ENCODE assay signal across 8 mouse cellular contexts in the genomic region with DNA sequence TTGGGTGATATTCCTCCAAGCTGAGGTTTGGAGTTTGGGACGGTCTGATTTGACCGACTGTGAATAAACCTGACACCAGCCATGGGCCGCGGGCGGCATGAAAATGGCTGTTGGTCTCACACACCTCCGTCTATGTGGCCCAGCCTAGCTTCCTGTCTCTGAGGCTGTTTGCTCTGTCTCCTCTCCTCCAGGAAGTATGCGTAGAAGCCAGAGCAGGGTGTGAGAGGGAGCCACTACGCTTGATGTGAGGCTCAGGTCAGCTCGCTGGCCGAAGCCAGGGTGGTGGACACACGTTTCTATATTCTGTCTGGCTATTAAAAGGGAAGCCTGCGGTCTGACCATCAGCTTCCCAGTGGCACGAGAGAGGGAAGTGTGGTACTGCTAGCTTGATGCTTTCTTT.
DNase-seq lines count a peak whose midpoint lies in the region; ATAC-seq lines count a peak whose summit lies in the region.
"Had no signal": no experiment of that assay in that cellular context is flagged by ENCODE, and none has a peak within 500 bp of the region (broad histone marks: within the 10 kb centered on the region; RNA-seq: fewer than 3 reads in every experiment).

No protein-coding gene starts in this region.

- 52% methylated on average over 13 of the region's 13 CpGs for WGBS in kidney, embryonic 14.5 days
- 84% methylated on average over 13 of the region's 13 CpGs for WGBS in hindbrain, embryonic 15.5 days
- WGBS in neural tube, embryonic 13.5 days = 83% methylated on average over 13 of the region's 13 CpGs

- H3K9me3 ChIP-seq in kidney, embryonic 14.5 days (ENCODE audit: control insufficient read depth, low read length) = no peaks in the 10 kb centered on the region
- H3K9me3 ChIP-seq in hindbrain, embryonic 15.5 days = no peaks in the 10 kb centered on the region
- H3K9me3 ChIP-seq in neural tube, embryonic 13.5 days = no peaks in the 10 kb centered on the region
- H3K9me3 ChIP-seq: liver, embryonic 13.5 days had no signal

- no peak overlapping the region for H3K4me2 ChIP-seq in kidney, embryonic 14.5 days (replicated peaks; ENCODE audit: low read depth, low read length)
- no peak overlapping the region for H3K4me2 ChIP-seq in hindbrain, embryonic 15.5 days
- H3K4me2 ChIP-seq in neural tube, embryonic 13.5 days = no peak overlapping the region
- H3K4me2 ChIP-seq: liver, embryonic 13.5 days had no signal

- H3K27me3 ChIP-seq in kidney, embryonic 14.5 days (ENCODE audit: control insufficient read depth, insufficient read depth, low read length) = no peaks in the 10 kb centered on the region
- no peaks in the 10 kb centered on the region for H3K27me3 ChIP-seq in hindbrain, embryonic 15.5 days
- H3K27me3 ChIP-seq in neural tube, embryonic 13.5 days = peaks cover 7% of the 10 kb centered on the region; the same call in 1 of the 2 replicates
- H3K27me3 ChIP-seq: liver, embryonic 13.5 days had no signal

- no peaks in the 10 kb centered on the region for H3K36me3 ChIP-seq in kidney, embryonic 14.5 days (ENCODE audit: control insufficient read depth, insufficient read depth, low read length)
- no peaks in the 10 kb centered on the region for H3K36me3 ChIP-seq in hindbrain, embryonic 15.5 days
- H3K36me3 ChIP-seq in neural tube, embryonic 13.5 days = no peaks in the 10 kb centered on the region
- H3K36me3 ChIP-seq: liver, embryonic 13.5 days had no signal

- peaks cover 76% of the 10 kb centered on the region for H3K4me1 ChIP-seq in kidney, embryonic 14.5 days (ENCODE audit: control insufficient read depth, insufficient read depth, low read length)
- H3K4me1 ChIP-seq in hindbrain, embryonic 15.5 days (replicated peaks) = peaks cover 66% of the 10 kb centered on the region
- H3K4me1 ChIP-seq in neural tube, embryonic 13.5 days (replicated peaks) = peaks cover 76% of the 10 kb centered on the region

- no peak overlapping the region for H3K9ac ChIP-seq in kidney, embryonic 14.5 days (ENCODE audit: low read depth, low read length)
- no peak overlapping the region for H3K9ac ChIP-seq in hindbrain, embryonic 15.5 days
- 0 out of 2 replicates have a peak overlapping the region, but pooled peaks have one; percentile 38 for H3K9ac ChIP-seq in neural tube, embryonic 13.5 days
- H3K9ac ChIP-seq: liver, embryonic 13.5 days had no signal

- no peak for DNase-seq in kidney, adult 18-20 months
- DNase-seq in CD4-positive helper T cell, adult 2 months (ENCODE audit: low read depth, low spot score) = peak; percentile 50
- no peak for DNase-seq in adrenal gland, adult (ENCODE audit: inconsistent age in 2 of 2, low spot score in 1 of 2)
- DNase-seq in retina, postnatal 1 day = no peak
- DNase-seq: liver, embryonic 13.5 days had no signal

- peak overlapping the region; percentile 57 for H3K27ac ChIP-seq in kidney, embryonic 14.5 days (ENCODE audit: low read depth, low read length)
- H3K27ac ChIP-seq in hindbrain, embryonic 15.5 days (replicated peaks) = peak overlapping the region; percentile 7; the same call in 1 of the 2 replicates
- H3K27ac ChIP-seq in neural tube, embryonic 13.5 days (replicated peaks) = peak overlapping the region; percentile 83
- H3K27ac ChIP-seq: liver, embryonic 13.5 days had no signal

- H3K4me3 ChIP-seq in kidney, embryonic 14.5 days (ENCODE audit: low read length) = no peak overlapping the region
- H3K4me3 ChIP-seq in hindbrain, embryonic 15.5 days = no peak overlapping the region
- H3K4me3 ChIP-seq in neural tube, embryonic 13.5 days = no peak overlapping the region
- H3K4me3 ChIP-seq: liver, embryonic 13.5 days had no signal

- no peak for ATAC-seq in kidney, embryonic 14.5 days (ENCODE audit: low FRiP score, low TSS enrichment)
- no peak for ATAC-seq in hindbrain, embryonic 15.5 days (ENCODE audit: low FRiP score, low read depth)
- ATAC-seq in neural tube, embryonic 13.5 days (ENCODE audit: low read depth) = no peak

Comparison
In these comparisons a context has a peak if more than half of its experiments do, and no peak if none do; other contexts are left out.
1. H3K27ac ChIP-seq: peak in every context shown above with its lines; median percentile 83 in neural tube, embryonic 13.5 days; 57 in kidney, embryonic 14.5 days; 7 in hindbrain, embryonic 15.5 days.